Mouse (Mus musculus): ENCODE results near the gene Ankrd60. TPM values are rescaled to one million over a fixed set of nuclear protein-coding genes. Genes with fewer than 3 reads are reported as not detected.

Ankrd60 gene
- polyA plus RNA-seq, 1 experiment from 2014 or later: not detected

GRCm38 (mm10) chr2:173605713-173606414, 27.7 kb upstream of the Ankrd60 start:
- H3K9me3 ChIP-seq (replicated peaks): no peaks in the 10 kb centered on the region
- no peaks in the 10 kb centered on the region for H3K27me3 ChIP-seq
- no peak overlapping the region for H3K4me2 ChIP-seq (replicated peaks)
- H3K27ac ChIP-seq (replicated peaks): no peak overlapping the region
- H3K36me3 ChIP-seq: peaks cover 8% of the 10 kb centered on the region; the same call in 1 of the 2 replicates
- H3K4me3 ChIP-seq (replicated peaks): no peak overlapping the region
- peaks cover 11% of the 10 kb centered on the region for H3K4me1 ChIP-seq
- WGBS: 53% methylated on average over 12 of the region's 12 CpGs
- no peak for ATAC-seq (ENCODE audit: insufficient number of reproducible peaks, low FRiP score, low TSS enrichment, low read depth)
- no peak overlapping the region for H3K9ac ChIP-seq

GRCm38 (mm10) chr2:173601861-173602260, 23.7 kb upstream of the Ankrd60 start:
- peaks cover 12% of the 10 kb centered on the region for H3K36me3 ChIP-seq
- no peak overlapping the region for H3K4me2 ChIP-seq (replicated peaks)
- WGBS: 80% methylated on average over 1 of the region's 1 CpGs
- no peaks in the 10 kb centered on the region for H3K4me1 ChIP-seq
- no peak for ATAC-seq (ENCODE audit: insufficient number of reproducible peaks, low FRiP score, low TSS enrichment, low read depth)
- H3K27ac ChIP-seq (replicated peaks): no peak overlapping the region
- no peak overlapping the region for H3K4me3 ChIP-seq (replicated peaks)
- H3K9me3 ChIP-seq (replicated peaks): no peaks in the 10 kb centered on the region
- H3K9ac ChIP-seq: no peak overlapping the region
- no peaks in the 10 kb centered on the region for H3K27me3 ChIP-seq

- no peaks in the 10 kb centered on the region for H3K9me3 ChIP-seq (replicated peaks)
- no peaks in the 10 kb centered on the region for H3K4me1 ChIP-seq
- ATAC-seq (ENCODE audit: insufficient number of reproducible peaks, low FRiP score, low TSS enrichment, low read depth): no peak
- H3K36me3 ChIP-seq: peaks cover 27% of the 10 kb centered on the region; the same call in 1 of the 2 replicates
- no peak overlapping the region for H3K27ac ChIP-seq (replicated peaks)
- H3K4me2 ChIP-seq (replicated peaks): no peak overlapping the region
- no peak overlapping the region for H3K4me3 ChIP-seq (replicated peaks)
- H3K27me3 ChIP-seq: no peaks in the 10 kb centered on the region
- 46% methylated on average over 10 of the region's 10 CpGs for WGBS
- no peak overlapping the region for H3K9ac ChIP-seq
Measured at GRCm38 (mm10) chr2:173595374-173595781, 17.2 kb upstream of the Ankrd60 start.

- Histone ChIP-seq H3K9me3 (replicated peaks) (no peaks in the 10 kb centered on the region), H3K4me1 (no peaks in the 10 kb centered on the region), H3K9ac (no peak overlapping the region), H3K4me2 (replicated peaks) (no peak overlapping the region), H3K27me3 (no peaks in the 10 kb centered on the region), H3K27ac (replicated peaks) (no peak overlapping the region), H3K4me3 (replicated peaks) (no peak overlapping the region), H3K36me3 (peaks cover 26% of the 10 kb centered on the region; the same call in 1 of the 2 replicates)
- 69% methylated on average over 11 of the region's 11 CpGs for WGBS
- no peak for ATAC-seq (ENCODE audit: insufficient number of reproducible peaks, low FRiP score, low TSS enrichment, low read depth)
Measured at GRCm38 (mm10) chr2:173594313-173595063, 16.3 kb upstream of the Ankrd60 start.

GRCm38 (mm10) chr2:173593841-173594240, 15.7 kb upstream of the Ankrd60 start:
- WGBS: 67% methylated on average over 4 of the region's 4 CpGs
- Histone ChIP-seq H3K27me3 (no peaks in the 10 kb centered on the region), H3K9ac (no peak overlapping the region), H3K9me3 (replicated peaks) (no peaks in the 10 kb centered on the region), H3K4me1 (no peaks in the 10 kb centered on the region), H3K27ac (replicated peaks) (no peak overlapping the region), H3K36me3 (peaks cover 26% of the 10 kb centered on the region; the same call in 1 of the 2 replicates), H3K4me2 (replicated peaks) (no peak overlapping the region), H3K4me3 (replicated peaks) (no peak overlapping the region)
- no peak for ATAC-seq (ENCODE audit: insufficient number of reproducible peaks, low FRiP score, low TSS enrichment, low read depth)

- no peak for ATAC-seq (ENCODE audit: insufficient number of reproducible peaks, low FRiP score, low TSS enrichment, low read depth)
- H3K27me3 ChIP-seq: no peaks in the 10 kb centered on the region; the same call in 1 of the 2 replicates
- no peak overlapping the region for H3K9ac ChIP-seq
- no peak overlapping the region for H3K4me3 ChIP-seq (replicated peaks)
- no peak overlapping the region for H3K27ac ChIP-seq (replicated peaks)
- 59% methylated on average over 9 of the region's 9 CpGs for WGBS
- no peaks in the 10 kb centered on the region for H3K9me3 ChIP-seq (replicated peaks)
- H3K4me1 ChIP-seq: no peaks in the 10 kb centered on the region
- H3K4me2 ChIP-seq (replicated peaks): no peak overlapping the region
- H3K36me3 ChIP-seq: peaks cover 26% of the 10 kb centered on the region
Measured at GRCm38 (mm10) chr2:173592781-173593180, 14.6 kb upstream of the Ankrd60 start.

- no peak for ATAC-seq (ENCODE audit: insufficient number of reproducible peaks, low FRiP score, low TSS enrichment, low read depth)
- Histone ChIP-seq H3K4me1 (peaks cover 16% of the 10 kb centered on the region), H3K27me3 (peaks cover 25% of the 10 kb centered on the region), H3K36me3 (peaks cover 6% of the 10 kb centered on the region), H3K27ac (replicated peaks) (no peak overlapping the region), H3K4me2 (replicated peaks) (no peak overlapping the region), H3K9ac (no peak overlapping the region), H3K4me3 (replicated peaks) (no peak overlapping the region), H3K9me3 (replicated peaks) (no peaks in the 10 kb centered on the region)
- 80% methylated on average over 5 of the region's 5 CpGs for WGBS
Measured at GRCm38 (mm10) chr2:173587411-173587810, 9.2 kb upstream of the Ankrd60 start.

GRCm38 (mm10) chr2:173586118-173586968, 8.2 kb upstream of the Ankrd60 start:
- ATAC-seq (ENCODE audit: insufficient number of reproducible peaks, low FRiP score, low TSS enrichment, low read depth): no peak

GRCm38 (mm10) chr2:173585387-173586117, 7.4 kb upstream of the Ankrd60 start:
- H3K4me1 ChIP-seq: peaks cover 16% of the 10 kb centered on the region
- peaks cover 25% of the 10 kb centered on the region for H3K27me3 ChIP-seq
- no peaks in the 10 kb centered on the region for H3K9me3 ChIP-seq (replicated peaks)
- H3K4me3 ChIP-seq (replicated peaks): peak overlapping the region; percentile 43
- no peaks in the 10 kb centered on the region; the same call in 1 of the 2 replicates for H3K36me3 ChIP-seq
- peak overlapping the region; percentile 82 for H3K4me2 ChIP-seq (replicated peaks)
- H3K27ac ChIP-seq (replicated peaks): peak overlapping the region; percentile 73
- ATAC-seq (ENCODE audit: insufficient number of reproducible peaks, low FRiP score, low TSS enrichment, low read depth): peak; percentile 60; the same call in 1 of the 2 replicates
- WGBS: 1% methylated on average over 54 of the region's 54 CpGs
- peak overlapping the region; percentile 19 for H3K9ac ChIP-seq

More at GRCm38 (mm10) chr2:173586118-173586968, 8.2 kb upstream of the Ankrd60 start:
- peak overlapping the region; percentile 73 for H3K27ac ChIP-seq (replicated peaks)
- peak overlapping the region; percentile 43 for H3K4me3 ChIP-seq (replicated peaks)
- peaks cover 16% of the 10 kb centered on the region for H3K4me1 ChIP-seq
- no peaks in the 10 kb centered on the region for H3K9me3 ChIP-seq (replicated peaks)
- WGBS: 1% methylated on average over 68 of the region's 68 CpGs
- H3K4me2 ChIP-seq (replicated peaks): peak overlapping the region; percentile 82
- H3K27me3 ChIP-seq: peaks cover 25% of the 10 kb centered on the region
- peaks cover 1% of the 10 kb centered on the region for H3K36me3 ChIP-seq
- H3K9ac ChIP-seq: peak overlapping the region; percentile 19

- H3K9me3 ChIP-seq (replicated peaks): no peaks in the 10 kb centered on the region
- no peak overlapping the region for H3K27ac ChIP-seq (replicated peaks)
- no peak overlapping the region for H3K4me3 ChIP-seq (replicated peaks)
- WGBS: 24% methylated on average over 15 of the region's 15 CpGs
- no peak for ATAC-seq (ENCODE audit: insufficient number of reproducible peaks, low FRiP score, low TSS enrichment, low read depth)
- H3K9ac ChIP-seq: no peak overlapping the region
- no peak overlapping the region for H3K4me2 ChIP-seq (replicated peaks)
- no peaks in the 10 kb centered on the region; the same call in 1 of the 2 replicates for H3K36me3 ChIP-seq
- H3K27me3 ChIP-seq: peaks cover 25% of the 10 kb centered on the region
- peaks cover 16% of the 10 kb centered on the region for H3K4me1 ChIP-seq
Measured at GRCm38 (mm10) chr2:173584361-173584760, 6.2 kb upstream of the Ankrd60 start.

Measured in embryonic facial prominence, embryonic 15.5 days (tissue).